Mouse (Mus musculus) gastrocnemius, adult 2 months (tissue): ENCODE measurements around the gene Mtrex. TPM values are rescaled to one million over a fixed set of nuclear protein-coding genes. Genes with fewer than 3 reads are reported as not detected.

Source experiments
- DNase-seq: peaks from one replicate; pipeline ENCODE4 v3.0.0; 2022
- H3K27ac ChIP-seq: fragments of 200-600 bp; 2 replicates; pipeline ENCODE4 v1.8.1; 2022; ENCODE audit warnings: mild to moderate bottlenecking
- H3K4me3 ChIP-seq: fragments of 200-600 bp; 2 replicates; pipeline ENCODE4 v1.8.1; 2022; ENCODE audit warnings: mild to moderate bottlenecking, moderate library complexity
- CTCF ChIP-seq: fragments of 200-600 bp; IDR thresholded peaks from 2 replicates; pipeline ENCODE4 v1.8.1; 2022; ENCODE audit warnings: antibody characterized with exemption, mild to moderate bottlenecking, moderate library complexity
- intact Hi-C: fragments of 180-260 bp; cut with DNase I; formaldehyde crosslinking; loops from one replicate; pipeline ENCODE4 v1.15.1; 2025
- total RNA-seq, 2 experiments: library from RNA; stranded (reverse); gene quantifications; 2 replicates each; pipeline ENCODE4 v1.2.3; 2021

Gene Mtrex
- total RNA-seq, 2 experiments from 2014 or later: 29.5 to 31.1 TPM

DNA sequence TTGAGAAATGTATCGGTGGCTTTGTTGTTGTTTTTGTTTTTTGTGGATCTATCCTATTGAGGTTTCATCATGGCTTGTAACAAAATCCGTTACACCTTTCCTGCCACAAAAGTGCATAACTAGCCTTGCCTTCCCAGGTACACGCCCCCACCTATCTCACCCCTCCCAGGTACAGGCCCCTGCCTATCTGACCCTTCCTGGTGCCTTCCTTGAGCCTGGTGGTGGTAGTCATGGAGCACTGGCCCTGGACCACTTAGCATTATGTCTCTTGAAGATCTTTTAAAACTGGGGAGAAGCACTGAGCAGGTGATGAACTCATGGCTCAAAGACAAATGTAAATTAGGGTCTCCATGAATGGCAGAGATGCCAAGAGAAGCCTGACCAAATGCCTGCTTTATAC lies 64.9 kb downstream of the Mtrex start:
- H3K4me3 ChIP-seq: no peak overlapping the region; the same call in 1 of the 2 replicates
- no peak for TF ChIP-seq CTCF
- no peak for DNase-seq
- intact Hi-C loops: loop anchor here (10.0 kb wide), 1 partner anchor 188 kb away; no protein-coding TSS in a partner anchor
- H3K27ac ChIP-seq: peak overlapping the region; percentile 65

DNA sequence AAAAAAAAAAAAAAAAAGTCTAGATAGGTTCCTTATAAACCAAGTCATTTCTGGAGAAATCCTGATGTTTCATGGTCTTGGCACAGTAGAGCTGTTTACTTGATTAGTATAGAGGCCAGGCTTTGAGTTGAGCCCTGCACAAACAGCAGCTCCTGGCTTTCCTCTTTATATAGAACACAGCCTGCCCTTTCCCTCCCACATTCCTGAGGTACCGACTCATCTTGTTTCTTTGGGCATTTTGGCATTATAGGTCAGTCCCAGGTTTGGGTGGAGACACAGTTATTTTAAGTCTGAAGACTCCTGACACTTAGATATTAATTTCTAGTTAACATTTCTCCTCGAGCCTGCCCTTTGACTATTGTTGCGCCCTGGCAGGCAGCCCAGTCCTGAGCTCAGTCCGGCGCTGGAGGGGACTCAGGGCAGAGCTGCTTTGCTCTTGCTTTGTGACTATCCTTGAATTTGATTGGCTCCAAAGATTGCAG lies 65.3 kb downstream of the Mtrex start:
- DNase-seq: peak; percentile 66
- Histone ChIP-seq H3K4me3 (no peak overlapping the region; the same call in 1 of the 2 replicates), H3K27ac (peak overlapping the region; percentile 65)
- intact Hi-C loops: loop anchor here (10.0 kb wide), 1 partner anchor 187 kb away; no protein-coding TSS in a partner anchor
- no peak for TF ChIP-seq CTCF

DNA sequence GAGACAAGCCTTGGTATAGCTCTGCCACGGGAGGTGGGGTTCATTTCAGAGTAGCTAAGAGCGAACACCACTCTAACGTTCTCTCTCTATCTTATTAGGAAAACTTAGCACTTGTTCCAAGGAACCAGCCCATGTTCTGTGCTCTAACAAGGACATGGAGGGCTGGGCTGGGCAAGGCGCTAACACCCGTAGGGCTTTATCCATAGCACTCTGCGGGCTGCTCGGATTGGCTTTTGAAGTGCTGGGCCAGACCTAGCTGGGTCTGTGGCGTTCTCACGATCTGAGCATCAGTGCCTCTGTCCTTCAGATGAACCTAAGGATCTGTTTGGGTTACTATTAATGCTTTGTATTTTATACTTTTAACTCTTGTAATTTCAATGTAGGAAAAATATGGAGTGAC lies 66.3 kb downstream of the Mtrex start:
- DNase-seq: no peak
- intact Hi-C loops: loop anchor here (10.0 kb wide), 1 partner anchor 186 kb away; no protein-coding TSS in a partner anchor
- no peak for TF ChIP-seq CTCF
- Histone ChIP-seq H3K4me3 (no peak overlapping the region), H3K27ac (peak overlapping the region; percentile 65)

DNA sequence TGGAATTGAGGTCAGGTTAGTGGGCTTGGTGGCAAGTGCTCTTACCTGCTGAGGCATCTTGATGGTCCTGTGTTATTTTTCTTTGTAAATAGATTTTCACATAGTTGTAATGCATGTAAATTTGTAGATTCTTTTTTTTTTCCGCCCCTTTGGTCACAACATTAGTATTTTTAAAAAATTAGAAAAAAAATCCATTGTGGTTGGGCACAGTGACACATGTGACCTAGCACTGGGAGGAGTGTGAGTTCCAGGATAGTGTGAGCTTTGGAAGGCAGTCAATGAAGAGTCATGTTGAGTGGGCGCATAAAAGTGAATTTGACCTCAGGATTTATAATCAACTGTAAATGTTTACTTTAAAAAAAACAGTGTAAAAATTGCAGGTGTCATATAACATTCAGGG lies 66.8 kb downstream of the Mtrex start:
- intact Hi-C loops: loop anchor here (10.0 kb wide), 1 partner anchor 186 kb away; no protein-coding TSS in a partner anchor
- no peak for DNase-seq
- no peak for TF ChIP-seq CTCF
- H3K4me3 ChIP-seq: no peak overlapping the region
- H3K27ac ChIP-seq: no peak overlapping the region

DNA sequence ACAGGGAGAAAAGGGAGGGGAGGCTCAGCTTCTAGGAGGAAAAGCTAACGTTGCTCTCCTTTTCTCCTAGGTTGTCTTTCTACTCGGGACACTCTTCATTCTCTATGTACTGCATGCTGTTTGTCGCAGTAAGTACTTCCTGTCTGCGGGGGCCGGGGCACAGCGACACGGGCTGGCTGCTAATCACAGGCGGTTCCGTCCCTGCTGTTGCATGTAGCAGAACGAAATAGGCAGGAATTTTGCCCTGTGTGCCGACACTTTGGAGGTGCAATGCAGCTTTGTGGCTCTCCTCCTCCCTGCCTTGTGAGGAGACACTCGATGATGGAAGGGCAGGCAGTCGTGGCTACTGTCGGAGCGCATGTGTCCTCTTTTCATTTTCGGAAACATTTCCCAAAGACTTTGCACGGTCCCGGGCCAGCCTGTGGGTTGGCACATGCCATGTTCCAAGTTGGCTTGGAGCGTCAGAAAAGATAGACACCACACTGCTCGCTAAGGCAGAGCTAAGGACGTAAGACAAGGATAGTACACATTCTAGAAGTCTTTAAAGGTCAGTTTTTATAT lies 67.5 kb downstream of the Mtrex start:
- TF ChIP-seq CTCF: no peak
- Histone ChIP-seq H3K27ac (peak overlapping the region; percentile 41; the same call in 1 of the 2 replicates), H3K4me3 (peak overlapping the region; percentile 23)
- no peak for DNase-seq
- intact Hi-C loops: loop anchor here (10.0 kb wide), 1 partner anchor 185 kb away; no protein-coding TSS in a partner anchor

DNA sequence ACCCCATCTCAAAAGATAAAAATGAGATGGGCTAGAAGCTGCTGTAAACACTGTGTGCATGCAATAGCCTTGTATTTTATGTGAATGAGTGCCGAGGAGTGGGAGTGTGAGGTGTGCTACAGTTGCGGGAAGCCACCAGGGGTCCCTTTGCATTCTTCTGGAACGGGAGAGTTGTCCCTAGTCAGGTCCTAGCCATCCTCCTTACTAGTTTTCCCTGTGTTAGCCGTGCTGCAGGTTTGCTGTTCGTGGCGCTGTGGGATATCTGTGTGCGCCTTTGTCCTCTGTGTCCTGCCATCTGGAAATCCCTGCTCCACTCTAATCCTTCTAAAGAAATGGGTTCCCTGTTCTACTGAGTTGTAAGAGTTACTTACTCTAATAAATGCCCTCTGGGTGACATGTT lies 69.3 kb downstream of the Mtrex start:
- no peak for TF ChIP-seq CTCF
- H3K27ac ChIP-seq: no peak overlapping the region
- no peak for DNase-seq
- no peak overlapping the region for H3K4me3 ChIP-seq
- intact Hi-C loops: no loop called here

DNA sequence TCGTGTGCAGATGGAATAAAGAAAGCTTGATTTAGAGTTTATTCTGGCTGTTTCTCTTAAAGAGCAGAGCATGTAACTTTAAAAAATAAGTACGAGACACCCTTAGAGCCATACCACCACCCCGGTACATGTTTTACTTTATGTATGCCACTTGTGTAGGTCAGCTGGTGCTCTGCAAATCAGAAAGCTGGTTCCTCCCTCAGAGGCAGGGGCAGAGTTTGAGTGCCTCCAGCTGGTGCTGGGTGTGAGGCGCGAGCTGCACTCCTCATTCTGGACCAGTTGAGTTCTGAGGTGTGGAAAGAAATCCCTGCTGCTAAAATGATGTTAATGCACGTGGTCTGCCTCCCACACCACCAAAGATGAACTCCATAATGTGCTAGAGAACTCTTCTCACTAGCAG lies 72.8 kb downstream of the Mtrex start:
- Histone ChIP-seq H3K4me3 (no peak overlapping the region), H3K27ac (no peak overlapping the region)
- no peak for DNase-seq
- TF ChIP-seq CTCF: no peak; the same call in 1 of the 2 replicates
- intact Hi-C loops: no loop called here

DNA sequence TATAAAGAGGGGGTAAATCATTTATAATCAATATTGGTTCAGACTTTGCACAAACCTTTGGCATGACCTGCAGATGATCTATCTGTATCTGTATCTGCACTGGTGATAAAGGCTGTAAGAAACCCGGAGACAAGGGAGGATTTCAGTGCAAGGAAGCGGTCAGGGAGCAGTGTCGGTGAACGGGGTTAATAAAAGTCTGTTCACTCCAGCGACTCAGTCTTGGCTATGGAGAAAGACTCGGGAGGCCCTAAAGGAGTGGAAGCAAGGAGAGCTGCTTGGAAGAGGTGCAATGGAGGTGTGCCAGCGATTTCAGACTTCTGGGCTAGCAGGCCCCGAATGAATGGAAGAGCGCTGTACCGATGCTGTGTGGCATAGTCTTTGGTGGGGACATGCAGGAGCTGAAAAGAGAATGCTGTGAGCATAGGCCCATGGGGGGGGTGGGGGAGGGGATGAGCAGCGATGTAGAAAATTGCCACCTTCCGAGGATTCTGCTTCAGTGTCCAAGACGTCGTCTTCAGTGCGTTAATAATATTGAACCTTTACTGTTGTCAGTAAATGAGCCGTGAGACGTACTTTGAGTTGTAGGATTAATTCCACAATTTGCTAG lies 73.4 kb downstream of the Mtrex start:
- intact Hi-C loops: no loop called here

DNA sequence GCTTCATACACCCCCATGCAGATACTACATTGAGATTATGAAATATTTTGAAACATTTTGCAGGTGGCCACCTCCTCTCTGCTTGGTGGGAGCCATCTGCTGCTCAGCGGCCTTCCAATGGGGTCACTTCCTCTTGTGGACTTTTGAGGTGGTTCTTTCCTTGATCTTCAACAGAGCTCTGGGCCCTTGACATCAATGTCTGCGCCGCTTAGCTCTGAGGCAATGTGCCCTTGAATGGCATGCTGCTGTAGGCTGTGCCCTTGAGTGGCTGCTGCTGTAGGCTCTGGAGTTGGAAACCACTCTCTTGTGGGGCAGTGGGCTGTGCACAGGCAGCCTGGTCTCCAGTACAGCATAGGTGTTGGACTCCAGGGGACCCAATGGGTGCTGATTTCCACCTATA lies 81.3 kb downstream of the Mtrex start:
- DNase-seq: no peak
- intact Hi-C loops: no loop called here
- Histone ChIP-seq H3K27ac (no peak overlapping the region), H3K4me3 (no peak overlapping the region)
- no peak for TF ChIP-seq CTCF

More for the DNA sequence above, 73.4 kb downstream of the Mtrex start:
- Histone ChIP-seq H3K27ac (no peak overlapping the region), H3K4me3 (no peak overlapping the region)
- no peak for TF ChIP-seq CTCF
- DNase-seq: no peak

DNA sequence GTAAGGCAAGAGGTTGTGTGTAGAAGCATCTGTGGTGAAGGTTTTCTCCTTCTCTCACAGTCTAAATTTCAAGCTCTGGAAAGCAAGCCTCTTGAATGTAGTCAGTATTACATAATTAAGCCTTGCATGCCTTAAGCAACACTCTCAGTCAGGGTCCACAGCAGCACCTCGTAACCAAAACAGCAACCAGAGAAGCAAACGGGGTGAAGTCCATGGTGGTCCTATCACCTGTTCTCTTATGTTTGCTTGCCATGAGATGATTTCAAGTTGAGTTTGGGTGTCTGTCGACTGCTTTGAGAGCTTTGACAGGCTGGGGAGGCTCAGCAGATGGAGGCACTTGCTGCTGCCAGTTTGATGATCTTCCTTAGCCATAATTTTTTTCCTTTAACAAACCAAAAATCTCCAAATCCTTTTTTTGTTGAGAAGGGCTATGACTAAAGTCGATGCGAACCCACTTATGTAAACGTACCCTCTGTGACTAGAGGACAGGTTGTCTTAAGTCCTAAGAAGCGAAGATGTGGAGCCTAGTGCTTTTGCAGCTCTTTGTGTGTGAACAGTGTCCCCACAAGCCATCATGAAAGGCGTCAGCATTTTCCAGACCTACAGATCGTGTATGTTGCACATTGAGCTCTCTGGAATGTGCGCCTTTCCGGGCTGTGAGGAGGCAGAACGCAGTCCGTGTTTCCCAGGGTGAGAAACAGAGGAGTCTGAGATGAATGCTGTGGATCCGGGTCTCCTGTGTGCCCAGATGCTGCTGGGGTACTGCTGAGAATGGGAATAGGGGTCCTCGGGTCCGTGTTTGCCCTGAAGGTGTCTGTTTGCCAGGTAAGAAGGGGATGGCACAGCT lies 86.7 kb downstream of the Mtrex start:
- DNase-seq: no peak
- no peak for TF ChIP-seq CTCF
- intact Hi-C loops: no loop called here
- peak overlapping the region; percentile 28 for H3K27ac ChIP-seq
- H3K4me3 ChIP-seq: no peak overlapping the region

DNA sequence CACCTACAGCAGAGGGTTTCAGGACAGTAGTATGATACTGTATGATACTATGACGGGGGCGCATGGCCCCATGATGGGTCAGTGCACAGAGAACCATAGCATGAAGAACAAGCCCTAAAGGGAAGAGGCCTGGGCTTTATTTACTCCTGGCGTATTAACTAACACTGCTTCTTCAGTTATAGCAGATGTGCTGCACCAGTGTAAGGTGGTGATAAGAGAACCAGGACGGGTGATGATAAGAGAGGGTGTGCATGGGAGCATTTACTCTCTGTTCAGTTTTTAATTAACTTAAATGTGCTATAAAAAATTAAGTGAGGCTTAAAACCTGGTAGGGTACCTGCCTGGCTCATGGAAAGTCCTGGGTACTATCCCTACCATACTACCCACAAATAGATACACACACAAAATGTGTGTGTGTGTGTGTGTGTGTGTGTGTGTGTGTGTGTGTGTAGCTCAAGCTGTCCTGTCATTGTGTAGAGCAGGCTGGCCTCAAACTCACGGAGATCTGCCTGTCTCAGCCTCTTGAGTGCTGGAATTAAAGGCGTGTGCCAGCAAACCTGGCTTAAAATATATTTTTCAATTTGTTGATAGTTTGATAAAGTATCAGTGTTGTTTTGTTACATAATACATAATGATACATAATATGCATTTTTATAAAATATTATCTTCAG lies 88.5 kb downstream of the Mtrex start:
- Histone ChIP-seq H3K4me3 (no peak overlapping the region), H3K27ac (no peak overlapping the region)
- TF ChIP-seq CTCF: no peak
- intact Hi-C loops: no loop called here
- no peak for DNase-seq

DNA sequence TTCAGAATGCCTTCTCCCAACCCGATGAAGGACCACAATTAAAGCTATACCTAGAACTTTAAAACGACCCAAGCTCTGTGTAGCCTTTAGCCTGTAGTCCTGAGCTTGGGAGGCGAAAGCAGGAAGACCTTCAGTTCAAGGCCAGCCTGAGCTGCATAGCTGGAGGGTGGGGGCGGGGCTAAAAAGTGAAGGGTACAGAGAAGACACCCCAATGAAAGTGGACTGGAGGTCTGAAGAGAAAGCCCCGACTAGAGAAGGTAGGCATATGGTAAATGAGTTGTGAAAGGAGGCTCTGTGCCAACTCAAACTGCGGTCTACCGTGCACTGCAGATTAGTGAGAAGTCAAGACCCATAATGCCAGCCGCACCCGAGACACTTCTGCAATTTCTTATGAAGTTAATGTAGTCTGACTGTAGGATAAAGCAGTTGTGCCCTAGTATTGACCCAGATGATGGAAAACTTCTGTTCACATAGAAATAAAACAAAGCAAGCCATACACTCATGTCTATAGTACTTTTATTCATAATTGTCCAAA lies 89.5 kb downstream of the Mtrex start:
- no peak overlapping the region for H3K4me3 ChIP-seq
- no peak for TF ChIP-seq CTCF
- DNase-seq: no peak
- peak overlapping the region; percentile 56; the same call in 1 of the 2 replicates for H3K27ac ChIP-seq
- intact Hi-C loops: no loop called here
